Mouse (Mus musculus) olfactory bulb, adult 2 months (tissue): ENCODE measurements around the gene Pknox2.

Source experiments
- CTCF ChIP-seq: fragments of 200-500 bp; IDR thresholded peaks from 2 replicates; pipeline ENCODE4 v1.5.1; 2012; ENCODE audit warnings: low read depth, mild to moderate bottlenecking, low read length, moderate library complexity; ENCODE audit not compliant: insufficient read depth
- POLR2A ChIP-seq: fragments of 200-500 bp; IDR thresholded peaks from 2 replicates; pipeline ENCODE4 v1.6.1; 2012; ENCODE audit warnings: mild to moderate bottlenecking, low read depth, low read length, moderate library complexity; ENCODE audit not compliant: insufficient read depth

DNA sequence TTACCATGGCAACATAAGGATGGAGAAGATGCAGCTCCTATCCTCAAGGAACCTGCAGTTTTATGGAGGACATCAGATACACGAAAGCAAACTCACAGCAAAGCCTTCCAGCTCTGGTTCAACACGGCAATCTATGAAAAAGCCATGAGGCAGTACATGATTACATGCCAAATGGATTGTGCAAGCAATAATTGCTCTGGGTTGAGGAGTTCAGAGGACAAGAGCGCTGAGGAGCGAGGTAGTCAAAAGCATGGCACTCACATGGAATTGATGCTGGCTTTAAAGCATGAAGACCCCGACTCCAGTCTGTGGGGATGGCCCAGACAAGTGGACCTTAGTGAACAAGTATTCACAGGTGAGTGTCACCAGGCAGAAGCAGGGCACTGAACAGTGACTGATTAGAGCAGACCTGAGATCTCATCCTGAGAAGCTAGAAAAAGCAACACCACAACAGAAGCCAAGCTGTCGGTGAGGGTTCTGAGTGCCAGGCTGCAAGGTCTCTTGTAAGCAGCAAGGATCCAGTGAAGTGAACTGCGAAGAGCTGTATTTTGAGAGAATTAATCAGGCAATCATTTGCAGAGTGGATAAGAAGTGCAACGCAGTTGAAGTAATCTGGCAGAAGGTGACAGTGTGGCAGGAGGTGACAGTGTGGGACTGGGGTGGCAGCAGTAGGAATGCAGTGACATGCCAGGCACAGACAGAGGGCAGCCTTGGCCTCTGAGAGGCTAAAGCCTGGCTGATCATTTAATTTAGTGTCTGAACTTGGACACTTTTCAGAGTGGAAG is 22.3 kb downstream of the Pknox2 start:
- TF ChIP-seq POLR2A (no peak), CTCF (no peak)
